Mouse (Mus musculus): Measurements from ENCODE around the gene Gm10382.
"Not testable (repeated sequence)": the region's sequence is repeated elsewhere in the genome, so short reads cannot be mapped to it uniquely, and the experiment has no call there.

Gm10382 gene

GRCm38 (mm10) chr5:125370950-125371693, 18.0 kb upstream of the Gm10382 start:
- no peak for DNase-seq (ENCODE audit: low spot score in 2 of 2)

DNA sequence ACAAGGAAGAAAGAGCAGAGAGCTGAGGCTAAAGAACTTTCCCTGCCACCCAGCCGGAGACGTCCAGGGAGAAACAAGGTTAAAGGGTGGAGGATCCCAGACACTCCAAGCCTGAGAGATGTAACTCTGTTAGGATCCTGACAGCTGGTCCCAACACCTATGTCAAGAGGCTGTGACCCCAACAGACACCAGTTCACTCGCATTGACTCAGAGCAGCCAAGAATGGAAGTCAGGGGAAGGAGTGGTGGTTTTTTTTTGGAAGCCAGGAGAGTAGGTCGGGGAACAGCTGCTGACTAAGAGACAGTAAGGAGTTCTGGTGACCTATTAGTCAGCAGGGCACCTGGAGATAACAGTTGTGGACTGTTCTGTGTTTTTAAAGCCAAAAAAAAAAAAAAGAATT, 17.1 kb upstream of the Gm10382 start:
- DNase-seq (ENCODE audit: low spot score in 2 of 2) = no peak

DNA sequence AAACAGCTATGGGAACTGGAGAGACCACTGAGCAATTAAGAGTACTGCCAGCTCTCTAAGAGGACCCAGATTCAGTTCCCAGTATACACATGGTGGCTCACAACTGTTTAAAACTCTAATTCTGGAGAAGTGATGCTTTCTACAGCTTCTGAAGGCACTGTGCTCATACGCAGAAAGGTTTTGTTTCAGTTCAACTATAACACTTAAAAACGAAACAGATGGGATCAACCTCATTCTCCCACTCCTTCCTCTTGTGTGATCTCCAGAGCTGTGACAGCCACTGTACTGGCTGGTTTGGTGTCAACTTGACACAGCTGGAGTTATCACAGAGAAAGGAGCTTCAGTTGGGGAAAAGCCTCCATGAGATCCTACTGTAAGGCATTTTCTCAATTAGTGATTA, 13.3 kb upstream of the Gm10382 start:
- DNase-seq (ENCODE audit: low spot score in 2 of 2) = no peak

- no peak for DNase-seq (ENCODE audit: low spot score in 2 of 2)
Measured at GRCm38 (mm10) chr5:125377214-125377613, 11.9 kb upstream of the Gm10382 start.

DNA sequence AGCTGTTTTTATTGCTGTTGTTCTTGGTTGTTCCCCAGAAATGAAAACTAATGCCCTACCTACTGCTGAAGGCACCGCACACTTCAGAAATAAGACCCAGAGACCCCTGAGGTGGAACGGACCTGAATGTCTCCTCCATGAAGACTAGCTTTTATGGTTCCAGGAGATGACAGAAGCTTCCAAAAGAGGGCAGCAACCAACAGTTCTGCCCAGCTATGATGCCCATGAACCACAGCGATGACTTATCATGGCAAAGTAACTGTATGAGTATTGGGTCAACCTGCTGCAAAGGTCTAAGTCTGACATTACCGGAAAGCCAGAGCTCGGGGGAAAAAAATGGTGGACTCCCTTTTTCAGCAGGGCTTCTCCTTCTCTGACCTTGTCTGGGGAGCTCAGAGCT, 10.2 kb upstream of the Gm10382 start:
- no peak for DNase-seq (ENCODE audit: low spot score in 2 of 2)

DNA sequence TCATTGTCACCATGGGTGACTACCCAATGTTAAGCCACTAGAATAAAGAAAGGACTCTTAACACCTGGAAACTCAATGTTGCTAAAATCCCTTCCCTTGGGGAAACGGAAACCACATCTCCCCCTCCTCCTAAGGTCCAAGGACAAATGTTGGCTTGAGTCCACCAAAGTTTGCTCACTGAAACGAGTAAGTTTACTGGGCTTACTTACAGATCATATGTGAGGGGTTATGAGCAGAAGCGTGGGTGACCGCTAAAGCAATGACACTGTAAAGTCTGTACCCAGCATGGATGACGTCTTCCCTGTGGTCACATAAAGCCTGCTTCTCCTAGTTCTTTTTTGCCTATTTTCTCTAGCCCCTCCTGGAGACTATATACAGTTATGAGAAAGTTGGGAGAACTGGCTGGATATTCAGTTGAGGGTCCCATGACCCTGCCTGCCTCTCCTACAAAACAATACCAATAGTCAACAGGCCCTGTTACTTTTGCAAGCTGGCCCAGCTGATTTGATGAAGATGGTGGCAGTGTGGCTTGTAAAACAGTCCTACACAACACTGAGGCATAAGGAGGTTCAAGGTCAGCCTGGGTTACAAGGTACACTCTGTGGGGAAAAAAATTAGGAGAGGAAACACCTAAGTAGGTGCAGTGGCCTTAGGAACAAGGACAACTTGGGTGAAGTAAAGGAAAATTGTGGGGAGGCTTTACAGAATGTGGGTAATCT, 7.0 kb upstream of the Gm10382 start:
- no peak for DNase-seq (ENCODE audit: low spot score in 2 of 2)

DNA sequence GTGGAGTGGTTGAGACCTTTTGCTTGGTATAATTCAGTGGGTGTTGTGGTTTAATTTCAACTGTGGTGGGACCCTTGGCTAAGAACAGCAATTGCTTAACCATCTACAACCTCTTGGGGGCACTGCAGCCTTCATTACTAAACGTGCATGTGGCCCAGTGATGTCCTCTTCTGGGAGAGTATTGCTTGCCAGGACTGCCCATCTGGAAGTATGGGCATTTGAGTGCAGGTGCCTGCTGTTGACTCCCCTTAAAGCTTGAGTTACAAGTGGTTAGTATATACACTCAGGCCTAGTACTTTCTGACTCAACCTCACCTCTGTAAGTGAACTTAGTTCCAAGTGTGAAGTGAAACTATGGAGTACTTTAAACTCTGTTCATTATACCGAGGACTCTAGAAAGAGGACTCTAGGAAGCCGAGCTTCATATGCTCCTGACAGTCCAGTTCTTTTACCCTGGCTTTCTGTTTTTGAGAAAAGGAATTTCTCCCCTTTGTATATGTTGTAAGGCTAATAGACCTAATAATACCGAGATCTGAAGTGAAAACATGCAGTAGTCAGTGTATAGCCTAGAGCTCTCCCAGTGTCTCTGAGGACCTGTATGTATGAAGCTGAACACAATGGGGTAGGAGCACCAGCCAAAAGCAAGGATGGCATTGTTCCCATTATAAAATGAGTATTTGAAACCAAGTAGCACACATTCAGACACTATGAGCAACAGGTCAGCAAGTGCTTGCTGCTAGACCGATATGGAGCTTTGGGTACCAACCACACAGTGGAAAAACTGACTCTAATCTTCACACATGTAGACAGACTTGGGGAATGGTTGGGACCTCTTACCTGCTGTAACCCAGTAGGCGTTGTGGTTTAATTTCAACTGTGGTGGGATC, 6.2 kb upstream of the Gm10382 start:
- DNase-seq (ENCODE audit: low spot score in 2 of 2) = peak in 1 of 2 experiments; percentile 56

DNA sequence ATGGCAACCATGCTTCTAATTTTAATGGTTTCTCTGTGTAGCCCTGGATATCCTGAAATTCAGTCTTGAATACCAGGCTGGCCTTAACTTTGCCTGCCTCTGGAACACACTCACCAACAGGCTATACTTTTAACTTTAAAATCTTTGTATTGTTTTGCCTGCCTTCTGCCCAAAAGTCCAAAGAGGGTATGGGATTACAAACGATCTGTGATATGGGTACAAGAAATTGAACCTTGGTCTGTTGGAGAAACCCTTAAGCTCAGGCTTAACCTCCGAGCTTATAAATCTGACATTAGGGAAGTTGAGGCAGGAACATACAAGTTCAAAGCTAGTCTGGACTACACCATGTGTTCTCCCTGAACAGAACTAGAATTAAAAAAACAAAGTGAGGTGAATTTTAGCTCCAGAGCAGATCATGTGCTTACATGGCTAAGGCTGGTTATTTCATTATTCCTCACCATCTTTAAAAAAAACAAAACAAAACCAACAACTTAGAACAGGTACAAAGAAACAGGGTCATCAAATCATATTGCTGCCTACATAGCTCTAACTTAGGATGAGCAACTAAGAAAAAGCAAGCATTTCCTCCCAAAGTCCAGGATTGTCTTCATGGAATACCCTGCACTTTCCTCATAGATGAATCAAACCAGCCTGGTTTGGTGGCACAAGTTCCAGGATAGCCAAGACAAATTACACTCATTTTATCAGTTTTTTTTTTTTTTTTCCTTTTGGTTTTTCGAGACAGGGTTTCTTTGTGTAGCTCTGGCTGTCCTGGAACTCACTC, 5.3 kb upstream of the Gm10382 start:
- no peak for DNase-seq (ENCODE audit: low spot score in 2 of 2)

DNA sequence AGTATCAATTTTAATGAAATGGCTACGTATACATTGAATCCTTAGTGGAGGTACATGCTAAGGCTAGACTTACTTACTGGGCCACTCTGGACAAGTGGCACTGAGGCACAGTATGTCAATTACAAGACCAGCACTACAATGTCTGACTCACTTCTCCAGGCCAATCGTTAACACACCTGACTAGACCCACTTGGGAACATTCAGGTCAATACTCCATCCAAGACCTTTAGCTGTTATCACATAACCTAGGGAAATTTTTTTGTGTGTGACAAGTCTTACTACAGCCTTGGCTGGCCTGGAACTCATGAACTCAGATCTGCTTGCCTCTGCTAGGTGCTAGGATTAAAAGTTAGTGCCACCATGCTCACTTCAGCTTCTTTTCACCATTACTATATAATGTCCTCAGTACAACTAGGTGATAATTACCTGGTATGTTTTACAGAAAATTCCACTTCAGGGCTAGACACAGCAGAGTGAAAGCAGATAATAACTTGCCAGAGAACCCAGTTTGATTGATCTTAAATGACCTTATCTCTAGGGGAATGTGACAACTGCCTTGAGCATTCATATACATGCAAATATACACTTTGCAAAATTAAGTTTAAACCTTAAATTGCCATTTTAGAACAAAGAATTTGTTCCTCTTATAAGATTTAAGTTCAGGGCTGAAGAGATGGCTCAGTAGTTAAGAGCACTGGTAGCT, 4.5 kb upstream of the Gm10382 start:
- DNase-seq (ENCODE audit: low spot score in 2 of 2) = no peak

DNA sequence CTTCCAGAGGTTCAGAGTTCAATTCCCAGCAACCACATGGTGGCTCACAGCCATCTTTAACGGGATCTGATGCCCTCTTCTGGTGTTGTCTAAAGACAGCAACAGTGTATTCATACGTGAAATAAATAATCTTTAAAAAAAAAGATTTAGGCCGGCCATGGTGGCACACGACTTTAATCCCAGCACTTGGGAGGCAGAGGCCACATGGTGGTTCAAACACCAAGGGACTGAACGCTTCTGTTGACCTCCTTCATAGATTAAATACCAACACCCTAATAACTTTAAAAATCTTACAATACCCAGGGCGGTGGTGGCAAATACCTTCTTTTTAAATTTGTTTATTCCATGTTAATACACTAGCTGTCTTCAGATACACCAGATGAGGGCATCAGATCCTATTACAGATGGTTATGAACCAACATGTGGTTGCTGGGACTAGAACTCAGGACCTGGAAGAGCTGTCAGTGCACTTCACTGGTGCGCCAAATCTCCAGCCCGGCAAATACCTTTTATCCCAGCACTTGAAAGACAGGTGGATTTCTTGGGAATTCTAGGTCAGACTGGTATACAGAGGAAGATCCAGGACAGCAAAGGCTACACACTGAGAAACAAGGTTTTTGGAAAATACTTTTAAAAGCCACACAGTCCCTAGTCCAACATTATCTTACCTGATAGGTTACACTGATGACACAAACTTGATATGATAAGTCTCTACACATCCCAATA, 3.7 kb upstream of the Gm10382 start:
- no peak for DNase-seq (ENCODE audit: low spot score in 2 of 2)

DNA sequence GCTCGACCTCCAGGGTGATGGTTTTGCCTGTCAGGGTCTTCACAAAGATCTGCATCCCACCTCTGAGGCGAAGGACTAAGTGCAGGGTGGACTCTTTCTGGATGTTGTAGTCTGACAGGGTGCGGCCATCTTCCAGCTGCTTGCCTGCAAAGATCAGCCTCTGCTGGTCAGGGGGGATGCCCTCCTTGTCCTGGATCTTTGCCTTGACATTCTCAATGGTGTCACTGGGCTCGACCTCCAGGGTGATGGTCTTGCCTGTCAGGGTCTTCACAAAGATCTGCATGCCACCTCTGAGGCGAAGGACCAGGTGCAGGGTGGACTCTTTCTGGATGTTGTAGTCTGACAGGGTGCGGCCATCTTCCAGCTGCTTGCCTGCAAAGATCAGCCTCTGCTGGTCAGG, 1.8 kb upstream of the Gm10382 start:
- DNase-seq (ENCODE audit: low spot score in 2 of 2) = not testable (repeated sequence)

DNA sequence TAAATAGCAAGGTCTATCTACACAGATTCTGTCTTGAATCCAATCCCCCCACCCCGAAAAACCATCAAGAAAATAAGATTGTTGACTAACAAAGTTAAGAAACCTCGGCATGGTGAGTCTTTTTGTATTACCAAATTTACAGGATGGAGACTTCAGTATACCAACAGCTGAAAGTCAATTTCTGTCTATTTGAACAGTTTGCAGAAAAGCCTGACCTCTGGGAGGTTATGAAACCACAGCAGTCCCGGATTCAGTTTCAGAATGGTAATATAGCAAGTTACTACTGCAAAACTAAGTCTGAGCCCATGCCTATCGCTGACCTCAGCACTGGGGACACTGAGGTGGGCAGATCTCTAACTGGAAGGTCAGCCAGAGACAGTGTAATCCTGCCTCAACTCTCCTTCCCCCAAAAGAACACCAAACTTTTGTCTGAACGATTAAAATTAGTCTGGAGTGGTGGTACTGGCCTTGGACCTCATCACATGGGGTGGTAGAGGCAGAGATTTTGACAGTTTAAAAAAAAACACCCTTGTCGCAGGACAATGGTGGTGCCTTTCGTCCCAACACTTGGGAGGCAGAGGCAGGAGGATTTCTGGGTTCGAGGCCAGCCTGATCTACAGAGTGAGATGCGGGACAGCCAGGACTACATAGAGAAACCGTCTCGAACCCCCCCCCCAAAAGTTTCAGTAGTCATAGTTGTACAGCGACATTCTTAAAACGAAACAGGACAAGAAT, 597 bp upstream of the Gm10382 start:
- no peak for DNase-seq (ENCODE audit: low spot score in 2 of 2)

- peak in 1 of 2 experiments; percentile 79 for DNase-seq (ENCODE audit: low spot score in 2 of 2)
Measured at GRCm38 (mm10) chr5:125389579-125390441, 688 bp downstream of the Gm10382 start, which contains the start of gene Ubc. Gene Ubc, minus strand, starts transcription at chr5:125390202.

DNA sequence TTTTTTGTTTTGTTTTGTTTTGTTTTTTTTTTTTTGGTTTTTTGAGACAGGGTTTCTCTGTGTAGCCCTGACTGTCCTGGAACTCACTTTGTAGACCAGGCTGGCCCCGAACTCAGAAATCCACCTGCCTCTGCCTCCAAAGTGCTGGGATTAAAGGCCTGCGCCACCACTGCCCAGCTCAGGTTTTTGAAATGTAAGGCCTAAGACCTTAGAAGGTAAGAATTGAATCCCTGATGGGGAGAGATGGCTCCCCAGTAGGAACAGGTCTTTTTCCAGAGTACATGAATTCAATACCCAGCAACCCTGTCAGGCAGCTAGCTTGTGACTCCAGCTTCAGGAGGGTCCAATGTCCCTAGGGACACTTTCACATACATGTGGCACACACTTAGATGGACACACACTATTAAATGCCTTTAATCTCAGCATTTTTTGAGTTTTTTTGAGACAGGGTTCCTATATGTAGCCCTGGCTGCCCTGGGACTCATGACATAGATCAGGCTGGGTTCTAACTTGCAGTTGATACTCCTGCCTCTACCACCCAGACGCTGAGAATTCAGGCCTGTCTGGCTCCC, 1.9 kb downstream of the Gm10382 start:
- DNase-seq (ENCODE audit: low spot score in 2 of 2) = no peak

- peak; percentile 69 to 75 for DNase-seq (ENCODE audit: low spot score in 2 of 2)
Measured at GRCm38 (mm10) chr5:125391609-125392008, 2.5 kb downstream of the Gm10382 start.

DNA sequence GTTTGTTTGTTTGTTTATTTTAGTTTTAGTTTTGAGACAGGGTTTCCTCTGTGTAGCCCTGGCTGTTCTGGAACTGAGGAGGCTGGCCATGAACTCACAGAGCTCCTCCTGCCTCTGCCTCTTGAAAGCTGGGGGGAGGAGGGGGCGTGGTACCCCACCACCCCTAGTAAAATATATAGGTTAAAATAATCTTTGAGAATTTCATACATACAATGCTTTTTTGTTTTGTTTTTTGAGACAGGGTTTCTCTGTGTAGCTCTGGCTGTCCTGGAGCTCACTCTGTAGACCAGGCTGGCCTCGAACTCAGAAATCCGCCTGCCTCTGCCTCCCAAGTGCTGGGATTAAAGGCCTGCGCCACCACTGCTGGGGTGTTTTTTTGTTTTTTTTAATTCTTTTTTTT, 3.1 kb downstream of the Gm10382 start:
- not testable (repeated sequence) for DNase-seq (ENCODE audit: low spot score in 2 of 2)

- no peak for DNase-seq (ENCODE audit: low spot score in 2 of 2)
Measured at GRCm38 (mm10) chr5:125392618-125392976, 3.5 kb downstream of the Gm10382 start.

DNA sequence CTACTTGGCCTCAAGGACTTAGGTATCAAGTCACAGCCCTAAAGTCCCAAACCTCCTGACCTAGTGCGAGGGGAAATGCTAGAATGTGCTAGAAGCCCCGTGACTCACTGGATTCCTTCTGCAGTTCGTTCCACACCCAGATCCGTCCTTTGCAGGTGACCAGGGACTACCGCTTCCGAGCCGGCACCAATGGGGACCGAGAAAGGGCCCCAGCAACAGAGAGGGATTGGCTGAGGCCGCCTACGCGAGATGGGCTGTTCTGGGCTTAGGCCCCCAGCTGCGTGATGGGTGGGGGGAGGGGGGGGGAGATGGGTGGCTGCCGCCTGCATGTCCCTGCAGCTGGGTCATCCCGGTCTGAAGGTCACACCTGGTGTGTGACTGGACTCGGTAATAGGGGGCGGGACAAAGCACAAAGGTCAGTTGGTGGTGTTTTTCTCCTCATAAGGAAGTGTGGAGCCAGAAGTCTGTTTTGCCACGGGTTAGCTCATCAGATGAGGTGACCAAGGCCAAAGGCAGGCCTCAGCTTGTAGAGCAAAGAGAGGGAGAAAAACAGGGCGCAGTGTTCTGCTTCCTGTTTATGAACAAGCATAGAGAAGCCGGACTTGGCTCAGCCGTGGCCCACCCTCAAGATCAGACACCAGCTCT, 4.0 kb downstream of the Gm10382 start:
- DNase-seq (ENCODE audit: low spot score in 2 of 2) = peak; percentile 95 to 96
